Mouse (Mus musculus) heart, adult 9 months (tissue): Measurements from ENCODE around the gene Gatm.

Experiments
- DNase-seq, 2 experiments: peaks; one replicate each; pipeline ENCODE4 v3.0.0; 2022; ENCODE audit warnings: low spot score in 2 of 2

Gatm gene

GRCm38 (mm10) chr2:122610746-122611653, at the start of gene Gatm:
Gatm (minus strand) TSS chr2:122611303.
- peak; percentile 49 to 74 for DNase-seq

DNA sequence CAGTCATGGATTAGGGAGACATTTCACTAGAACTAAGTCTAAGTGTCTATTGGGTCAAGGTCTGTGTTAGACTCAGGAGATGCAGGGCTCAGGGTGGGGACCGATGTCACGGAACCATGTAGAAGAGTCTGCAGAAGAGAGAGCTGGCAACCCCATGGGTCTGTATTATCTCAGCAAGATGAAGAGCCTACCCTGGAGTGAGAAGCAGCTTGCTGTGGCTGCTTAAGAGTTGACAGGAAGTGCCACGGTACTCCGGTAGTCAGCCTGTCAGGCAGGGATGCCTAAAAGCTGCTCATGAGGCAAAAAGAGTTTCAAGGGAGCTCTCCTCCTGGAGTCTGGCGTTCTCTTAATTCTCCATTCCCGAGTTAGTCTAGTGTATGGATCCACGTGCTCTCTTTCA, 48.7 kb upstream of the Gatm start:
- DNase-seq = no peak

GRCm38 (mm10) chr2:122657707-122658524, 46.8 kb upstream of the Gatm start:
- no peak for DNase-seq

- no peak for DNase-seq
Measured at GRCm38 (mm10) chr2:122656767-122657166, 45.7 kb upstream of the Gatm start.

DNA sequence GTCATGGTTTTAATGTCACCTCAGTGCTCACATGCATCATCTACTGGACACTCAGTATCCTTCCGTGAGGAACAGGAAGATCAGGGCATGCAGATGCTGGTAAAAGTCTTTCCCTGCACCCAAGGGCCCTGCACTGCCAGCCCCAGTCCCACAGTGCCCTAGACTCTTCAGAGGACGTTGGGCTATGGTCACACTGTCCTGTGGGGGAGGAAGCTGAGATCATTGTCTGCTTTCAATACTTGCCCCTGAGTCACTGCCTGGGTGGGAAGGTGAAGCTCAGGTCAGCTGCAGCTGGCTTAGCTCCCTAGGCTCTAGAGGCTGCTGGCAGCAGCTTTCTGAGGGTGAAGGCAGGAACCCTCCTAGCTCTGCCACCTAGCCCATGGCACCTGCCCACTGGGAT, 44.9 kb upstream of the Gatm start:
- no peak for DNase-seq

GRCm38 (mm10) chr2:122652096-122653084, 41.3 kb upstream of the Gatm start:
- DNase-seq = peak; percentile 28 to 47

DNA sequence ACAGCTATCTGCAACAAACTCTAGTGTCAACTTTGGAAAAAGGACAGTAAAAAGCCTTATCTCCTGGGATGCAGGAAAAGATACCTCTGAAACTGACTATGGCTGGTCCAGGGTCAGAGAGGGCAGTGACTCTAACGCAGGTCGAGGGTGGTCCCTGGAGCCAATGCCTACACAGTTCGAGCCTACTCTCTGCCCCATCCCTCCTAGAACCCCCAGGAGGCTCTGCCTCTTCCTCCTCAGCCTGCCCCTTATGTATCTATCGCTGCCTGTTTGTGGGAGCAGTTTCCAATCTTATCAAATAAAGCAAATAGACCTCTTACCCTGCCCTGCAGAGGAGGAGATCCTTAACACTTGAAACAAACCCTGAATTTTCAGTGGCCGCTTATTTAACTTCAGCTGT, 27.6 kb upstream of the Gatm start:
- DNase-seq = no peak

DNA sequence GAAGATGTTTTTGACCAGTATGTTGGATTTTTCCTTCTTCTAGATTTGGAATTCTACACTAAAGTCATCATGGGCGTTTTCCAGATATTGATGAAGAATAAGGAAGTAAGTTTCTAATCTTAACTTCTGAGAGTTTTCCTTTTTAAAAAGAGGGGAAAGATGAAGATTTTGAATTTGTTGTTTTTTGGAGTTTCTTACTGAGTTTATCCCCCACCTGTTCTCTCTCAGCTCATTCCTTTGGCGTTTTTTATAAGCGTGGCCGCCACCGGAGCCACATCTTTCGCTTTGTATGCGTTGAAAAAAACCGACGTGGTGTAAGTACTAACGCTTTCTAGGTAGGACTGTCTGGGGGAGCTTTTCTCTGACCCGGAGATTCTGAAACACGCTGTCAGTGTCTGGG, 26.9 kb upstream of the Gatm start:
- DNase-seq = no peak

DNA sequence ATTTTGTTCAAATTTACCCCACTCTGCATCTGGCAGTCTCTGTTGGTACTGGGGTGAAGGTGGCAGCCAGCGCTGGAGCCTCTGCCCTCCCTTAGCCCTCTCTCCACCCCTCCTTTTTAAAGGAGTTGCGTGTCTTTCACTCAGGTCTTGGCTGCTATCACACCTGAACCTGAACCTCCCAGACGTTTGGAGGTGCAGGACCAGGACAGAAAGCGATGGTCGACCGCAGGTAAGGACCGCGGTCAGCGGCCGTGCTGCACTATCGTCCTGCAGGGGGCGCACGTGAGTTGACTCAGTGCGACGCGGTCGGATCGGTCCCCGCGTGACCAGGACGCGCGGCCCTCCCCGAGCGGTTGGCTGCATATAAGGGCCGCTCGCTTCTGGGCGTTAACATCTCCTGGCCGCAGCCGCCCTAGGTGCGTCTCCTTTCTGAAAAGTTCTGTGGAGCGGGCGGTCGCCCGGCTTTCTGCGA, 26.5 kb upstream of the Gatm start:
- peak; percentile 48 to 55 for DNase-seq

- DNase-seq = no peak
Measured at GRCm38 (mm10) chr2:122636686-122637085, 25.6 kb upstream of the Gatm start, which contains the start of gene AA467197. AA467197 (plus strand) TSS chr2:122636986.

DNA sequence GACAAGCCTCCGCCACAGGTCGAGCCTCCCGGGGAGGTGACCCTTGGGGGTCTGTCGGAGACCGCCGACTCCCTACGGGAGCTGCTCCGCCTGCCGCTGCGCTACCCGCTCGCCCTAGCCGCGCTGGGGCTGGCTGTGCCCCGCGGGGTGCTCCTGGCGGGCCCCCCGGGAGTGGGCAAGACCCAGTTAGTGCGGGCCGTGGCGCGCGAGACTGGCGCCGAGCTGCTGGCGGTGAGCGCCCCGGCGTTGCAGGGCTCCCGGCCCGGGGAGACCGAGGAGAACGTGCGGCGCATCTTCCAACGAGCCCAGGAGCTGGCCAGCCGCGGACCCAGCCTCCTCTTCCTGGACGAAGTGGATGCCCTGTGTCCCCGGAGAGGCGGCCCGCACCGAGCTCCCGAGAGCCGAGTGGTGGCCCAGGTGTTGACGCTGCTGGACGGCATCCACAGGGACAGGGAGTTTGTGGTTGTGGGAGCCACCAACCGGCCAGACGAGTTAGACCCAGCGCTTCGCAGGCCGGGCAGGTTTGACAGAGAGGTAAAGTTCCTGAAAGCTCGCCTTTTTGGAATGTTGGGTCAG, 20.2 kb upstream of the Gatm start:
- peak in 1 of 2 experiments; percentile 24 for DNase-seq

GRCm38 (mm10) chr2:122630465-122631225, 19.5 kb upstream of the Gatm start:
- peak; percentile 90 to 92 for DNase-seq

GRCm38 (mm10) chr2:122629871-122630270, 18.8 kb upstream of the Gatm start:
- DNase-seq = peak in 1 of 2 experiments; percentile 3

DNA sequence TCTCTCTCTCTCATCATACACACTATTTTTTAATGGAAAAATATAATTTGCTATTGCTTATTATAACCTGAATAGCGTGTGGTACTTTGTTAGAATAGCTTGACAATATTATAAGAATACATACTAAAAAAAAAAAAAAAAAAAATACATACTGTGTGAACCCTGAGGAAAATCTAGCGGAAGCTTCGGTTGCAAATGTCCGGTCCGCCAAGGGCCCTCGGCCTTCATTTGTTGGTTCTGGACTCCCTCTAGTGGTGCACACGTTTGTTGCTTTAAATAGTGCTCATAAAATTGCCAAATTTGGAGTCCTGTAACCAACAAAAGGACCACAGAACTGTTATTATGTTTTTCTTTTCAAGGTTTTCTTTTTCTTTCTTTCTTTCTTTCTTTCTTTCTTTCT, 17.9 kb upstream of the Gatm start:
- peak; percentile 74 to 86 for DNase-seq

DNA sequence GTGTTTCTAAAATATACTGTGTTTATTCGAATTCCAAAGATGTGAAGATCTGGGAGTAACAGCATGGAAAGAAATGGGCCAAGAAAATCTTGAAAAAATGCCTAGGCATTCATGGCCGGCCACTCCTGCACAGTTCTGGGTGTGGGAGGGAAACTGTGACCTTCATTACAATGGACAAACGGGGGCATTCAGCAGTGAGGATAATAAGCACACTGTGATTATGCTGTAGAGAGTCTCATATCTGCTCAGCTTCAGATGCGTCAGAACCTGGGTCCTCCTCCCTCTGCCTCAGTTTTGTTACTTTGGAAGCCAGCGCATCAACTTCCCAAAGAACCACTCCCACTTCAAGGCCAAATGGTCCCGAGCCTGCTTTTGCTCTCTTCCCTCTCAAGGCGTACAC, 14.8 kb upstream of the Gatm start:
- DNase-seq = no peak

- no peak for DNase-seq
Measured at GRCm38 (mm10) chr2:122621337-122622110, 10.4 kb upstream of the Gatm start.

DNA sequence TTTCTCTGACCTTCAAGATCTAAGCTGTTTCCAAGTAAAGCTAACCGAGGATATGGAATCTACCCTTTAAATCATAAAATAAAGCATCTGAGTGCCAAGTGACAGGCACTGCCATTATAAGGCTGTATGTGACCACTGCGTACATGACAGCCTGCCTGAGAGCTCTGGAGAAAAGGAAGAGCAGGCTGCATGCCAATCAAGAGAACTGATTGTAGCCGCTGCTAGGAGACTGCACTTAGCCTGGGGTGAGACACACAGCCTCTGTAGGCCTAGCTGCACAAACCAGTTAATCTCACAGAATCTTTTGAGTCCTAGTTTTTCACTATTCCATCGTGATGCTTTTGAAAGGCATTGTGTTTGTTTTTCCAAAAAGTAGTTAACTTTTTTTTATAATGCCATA, 7.6 kb upstream of the Gatm start:
- no peak for DNase-seq

DNA sequence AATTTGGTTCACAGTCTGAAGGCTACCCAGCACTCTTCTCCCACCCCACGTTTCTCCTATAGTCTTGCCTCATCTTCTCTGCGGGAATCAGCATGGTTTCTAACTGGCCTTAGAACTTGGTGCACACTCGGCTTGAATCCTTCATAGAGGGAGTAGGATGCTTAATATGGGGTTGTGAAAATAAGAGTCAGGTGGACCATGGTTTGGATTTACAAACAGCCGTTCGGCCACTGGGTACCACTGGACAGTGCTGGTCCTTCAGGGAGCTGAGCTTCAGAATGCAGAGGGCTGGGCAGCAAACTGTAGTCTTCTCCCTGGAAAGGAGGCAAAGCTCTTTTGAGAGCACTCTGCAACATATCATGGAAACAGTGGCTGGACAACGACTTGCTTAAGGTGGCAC, 6.7 kb upstream of the Gatm start:
- DNase-seq = no peak

GRCm38 (mm10) chr2:122616237-122616636, 5.1 kb upstream of the Gatm start:
- DNase-seq = no peak

DNA sequence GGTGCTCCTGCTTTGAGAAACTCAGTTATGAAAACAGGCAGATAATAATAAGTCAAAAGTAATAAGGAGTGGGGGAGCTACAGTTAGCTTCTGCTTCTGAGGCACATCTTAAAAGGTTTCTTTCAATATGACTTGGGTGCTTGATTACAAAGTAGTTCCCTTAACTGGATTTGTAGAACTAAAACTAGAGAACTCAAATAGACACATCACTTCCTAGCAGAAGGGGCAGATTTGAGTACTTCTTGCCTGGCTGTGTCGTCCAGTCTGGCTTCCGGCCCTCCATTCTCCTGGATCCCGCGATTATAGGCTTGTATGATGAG, 511 bp upstream of the Gatm start:
- peak in 1 of 2 experiments; percentile 1 for DNase-seq
